Mouse (Mus musculus) C2C12 (cell line): ENCODE data around the gene Jkamp. TPM values are rescaled to one million over a fixed set of nuclear protein-coding genes. Genes with fewer than 3 reads are reported as not detected.

Experiments
- H3K27me3 ChIP-seq: one replicate; pipeline ENCODE4 v1.6.1; 2011; ENCODE audit not compliant: control insufficient read depth, insufficient read depth, insufficient read length
- H3K36me3 ChIP-seq: one replicate; pipeline ENCODE4 v1.6.1; 2011; ENCODE audit not compliant: control insufficient read depth, insufficient read depth
- H3K4me3 ChIP-seq: one replicate; pipeline ENCODE4 v1.5.1; 2011; ENCODE audit warnings: mild to moderate bottlenecking, control low read depth; ENCODE audit not compliant: poor library complexity, insufficient read depth, severe bottlenecking
- H3K79me2 ChIP-seq: one replicate; pipeline ENCODE4 v1.6.1; 2011; ENCODE audit not compliant: control insufficient read depth, insufficient read depth
- H3K79me3 ChIP-seq: one replicate; pipeline ENCODE4 v1.6.1; 2011; ENCODE audit warnings: low read depth, control low read depth
- H3ac ChIP-seq: one replicate; pipeline ENCODE3; 2011; ENCODE audit warnings: low read depth; ENCODE audit not compliant: control insufficient read depth, insufficient read length
- CEBPB ChIP-seq: IDR thresholded peaks from one replicate; pipeline ENCODE4 v1.6.1; 2011; ENCODE audit warnings: low read depth, mild to moderate bottlenecking, control low read depth, moderate library complexity
- CTCF ChIP-seq: IDR thresholded peaks from one replicate; pipeline ENCODE4 v1.5.1; 2011; ENCODE audit not compliant: control insufficient read depth, insufficient read depth, insufficient read length
- FOSL1 ChIP-seq: IDR thresholded peaks from one replicate; pipeline ENCODE4 v1.8.0; 2011; ENCODE audit warnings: mild to moderate bottlenecking, low read length; ENCODE audit not compliant: poor library complexity, insufficient read depth, severe bottlenecking
- MAX ChIP-seq: IDR thresholded peaks from one replicate; pipeline ENCODE4 v1.6.1; 2011; ENCODE audit warnings: mild to moderate bottlenecking, control low read depth
- MYOD1 ChIP-seq: IDR thresholded peaks from one replicate; pipeline ENCODE4 v1.6.1; 2011; ENCODE audit warnings: low read depth; ENCODE audit not compliant: control insufficient read depth, insufficient read length
- MYOG ChIP-seq: IDR thresholded peaks from one replicate; pipeline ENCODE4 v1.6.1; 2011; ENCODE audit not compliant: control insufficient read depth, insufficient read length; ENCODE audit errors: extremely low read depth
- USF1 ChIP-seq: IDR thresholded peaks from one replicate; pipeline ENCODE4 v1.6.1; 2011; ENCODE audit warnings: low read depth, mild to moderate bottlenecking, control low read depth, moderate library complexity
- polyA plus RNA-seq: library from polyadenylated mRNA; unstranded; fragments of >200 nt; fragmentation: generic; extraction: Trizol; gene quantifications from one replicate; pipeline ENCODE4 v1.2.1, GENCODE M21; 2012; ENCODE audit warnings: missing spikeins

The Jkamp gene
- polyA plus RNA-seq, 1 experiment = 19.4 TPM

DNA sequence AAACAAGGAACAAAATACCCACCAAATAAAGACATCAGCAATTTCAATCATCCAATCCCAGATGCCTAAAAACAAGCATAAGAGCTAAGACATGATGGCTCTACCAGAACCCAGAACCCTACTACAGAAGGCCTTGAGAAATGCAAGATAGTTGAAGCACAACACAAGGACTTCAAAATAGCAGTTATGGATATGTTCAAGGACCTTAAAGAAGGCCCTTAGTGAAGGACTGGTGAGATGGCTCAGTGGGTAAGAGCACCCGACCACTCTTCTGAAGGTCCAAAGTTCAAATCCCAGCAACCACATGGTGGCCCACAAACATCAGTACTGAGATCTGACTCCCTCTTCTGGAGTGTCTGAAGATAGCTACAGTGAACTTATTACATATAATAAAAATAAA lies 27.6 kb upstream of the Jkamp start:
- Histone ChIP-seq H3K27me3 (peaks cover 5% of the 10 kb centered on the region), H3ac (no peak overlapping the region), H3K79me3 (no peaks in the 10 kb centered on the region), H3K79me2 (no peaks in the 10 kb centered on the region), H3K4me3 (no peak overlapping the region), H3K36me3 (no peaks in the 10 kb centered on the region)
- no peak for TF ChIP-seq MYOG
- TF ChIP-seq CTCF = no peak
- TF ChIP-seq FOSL1 = no peak
- TF ChIP-seq MYOD1 = no peak
- no peak for TF ChIP-seq USF1
- no peak for TF ChIP-seq CEBPB
- TF ChIP-seq MAX = no peak

GRCm38 (mm10) chr12:72069626-72070326 lies 15.6 kb upstream of the Jkamp start:
- Histone ChIP-seq H3ac (no peak overlapping the region), H3K36me3 (no peaks in the 10 kb centered on the region), H3K79me3 (no peaks in the 10 kb centered on the region), H3K27me3 (peaks cover 3% of the 10 kb centered on the region), H3K4me3 (no peak overlapping the region), H3K79me2 (no peaks in the 10 kb centered on the region)
- TF ChIP-seq FOSL1 (no peak), CEBPB (no peak), MYOD1 (no peak), USF1 (no peak), MAX (no peak), CTCF (no peak), MYOG (no peak)

- Histone ChIP-seq H3K79me3 (no peaks in the 10 kb centered on the region), H3ac (peak within 1 kb of the TSS; percentile 71), H3K36me3 (no peaks in the 10 kb centered on the region), H3K4me3 (peak within 1 kb of the TSS; percentile 32), H3K79me2 (no peaks in the 10 kb centered on the region), H3K27me3 (peaks cover 3% of the 10 kb centered on the region)
- TF ChIP-seq FOSL1 (no peak), MYOD1 (no peak), CTCF (peak; percentile 99), MAX (peak; percentile 44)
These were observed 14.8 kb upstream of the Jkamp start, which contains the start of gene Gpr135 for GRCm38 (mm10) chr12:72070327-72071269. TSS of gene Gpr135 (minus strand) at chr12:72071125.

DNA sequence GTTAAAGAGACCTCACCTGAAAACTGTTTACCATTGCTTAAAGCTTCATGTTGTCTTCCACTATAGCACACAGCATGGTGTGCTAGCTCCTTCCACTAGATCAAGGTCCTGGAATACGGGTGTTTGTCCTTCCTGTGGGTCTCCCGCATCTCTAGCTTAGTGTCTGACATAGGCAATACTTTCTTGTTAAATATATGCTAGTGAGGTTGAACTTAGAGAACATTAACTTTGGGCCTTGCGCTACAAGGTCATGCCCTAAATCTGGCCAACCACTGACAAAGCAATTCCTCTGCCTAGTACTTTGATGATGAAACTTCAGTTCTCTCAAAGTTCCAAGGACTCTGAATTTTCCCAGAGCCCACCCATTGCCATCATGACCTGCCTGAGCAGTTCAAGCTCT lies 7.1 kb upstream of the Jkamp start:
- Histone ChIP-seq H3K79me3 (no peaks in the 10 kb centered on the region), H3ac (no peak overlapping the region), H3K4me3 (no peak overlapping the region), H3K27me3 (no peaks in the 10 kb centered on the region), H3K79me2 (no peaks in the 10 kb centered on the region), H3K36me3 (no peaks in the 10 kb centered on the region)
- TF ChIP-seq MYOG = no peak
- no peak for TF ChIP-seq USF1
- TF ChIP-seq FOSL1 = no peak
- no peak for TF ChIP-seq CTCF
- TF ChIP-seq CEBPB = no peak
- TF ChIP-seq MYOD1 = no peak
- TF ChIP-seq MAX = no peak

DNA sequence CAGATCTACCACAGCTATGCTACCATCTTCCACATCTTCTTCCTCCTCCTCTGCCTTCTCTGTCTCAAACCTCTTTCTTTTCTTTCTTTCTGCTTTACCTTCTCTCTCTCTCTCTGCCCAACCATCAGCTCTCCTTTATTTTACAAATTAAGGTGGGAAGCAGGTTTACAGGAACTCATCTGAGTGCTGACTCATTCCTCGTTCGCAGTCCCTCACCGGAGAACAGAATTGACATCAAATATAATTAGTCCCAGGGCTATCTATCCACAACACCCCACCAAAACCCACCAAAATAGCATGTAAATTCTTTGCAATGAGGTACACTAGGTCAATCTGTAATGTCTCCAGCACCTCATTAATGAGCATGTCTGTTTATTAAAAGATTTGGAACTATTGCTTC lies 3.4 kb upstream of the Jkamp start:
- TF ChIP-seq FOSL1 (no peak), MYOG (no peak)
- Histone ChIP-seq H3K79me2 (peaks cover 8% of the 10 kb centered on the region), H3ac (no peak overlapping the region), H3K4me3 (no peak overlapping the region), H3K27me3 (no peaks in the 10 kb centered on the region), H3K36me3 (no peaks in the 10 kb centered on the region), H3K79me3 (peaks cover 5% of the 10 kb centered on the region)

DNA sequence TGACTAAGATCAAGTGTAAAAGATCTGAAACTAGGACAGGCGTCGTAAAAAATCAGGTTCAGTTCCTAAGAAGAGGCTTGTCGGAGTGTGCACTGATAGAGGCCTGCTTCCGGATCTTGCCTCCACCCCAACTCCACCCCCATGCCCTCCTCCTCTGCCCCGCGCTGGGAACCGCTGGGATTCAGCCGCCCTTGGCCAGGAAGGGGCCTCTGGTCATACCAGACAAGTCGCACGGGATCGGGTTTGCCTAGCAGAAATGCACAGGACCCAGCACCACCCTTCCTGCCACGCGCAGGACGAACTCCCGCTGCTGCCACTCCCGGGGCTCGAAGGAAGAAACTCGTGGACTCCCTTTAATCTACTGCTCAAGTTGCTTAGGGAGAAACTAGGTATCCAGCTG lies 3.0 kb upstream of the Jkamp start:
- Histone ChIP-seq H3K79me3 (peaks cover 6% of the 10 kb centered on the region), H3ac (no peak overlapping the region), H3K36me3 (no peaks in the 10 kb centered on the region), H3K27me3 (no peaks in the 10 kb centered on the region), H3K4me3 (no peak overlapping the region), H3K79me2 (peaks cover 12% of the 10 kb centered on the region)
- no peak for TF ChIP-seq MYOG
- no peak for TF ChIP-seq CTCF
- TF ChIP-seq FOSL1 = no peak
- no peak for TF ChIP-seq CEBPB
- TF ChIP-seq MAX = no peak
- TF ChIP-seq USF1 = no peak
- no peak for TF ChIP-seq MYOD1
